Mouse (Mus musculus): ENCODE measurements around the gene Spry2. TPM values are rescaled to one million over a fixed set of nuclear protein-coding genes. Genes with fewer than 3 reads are reported as not detected.

The Spry2 gene
- polyA plus RNA-seq, 1 experiment from 2014 or later, result 25.8 TPM

Other genes with a start within 250 kb of the Spry2 start
- gene Trim52, start 209.4 kb upstream of the Spry2 start, polyA plus RNA-seq (2016; fragmentation: Nextera tagmentation; extraction: Ambion mirVana), result not detected in 2 replicates

All from midbrain, embryonic 10.5 days (tissue).